Mouse (Mus musculus) intestine, postnatal 0 days (tissue): ENCODE measurements around the gene Timm22. TPM values are rescaled to one million over a fixed set of nuclear protein-coding genes. Genes with fewer than 3 reads are reported as not detected.

Source experiments
- ATAC-seq: fragments of 200-750 bp; cut with Nextera tagmentation; 2 replicates; pipeline ENCODE4 v1.8.0; 2017; ENCODE audit warnings: mild to moderate bottlenecking, moderate TSS enrichment, moderate library complexity
- H3K27ac ChIP-seq: fragments of 300-500 bp; sonication (generic); 2 replicates; pipeline ENCODE4 v1.5.1; 2014; ENCODE audit warnings: mild to moderate bottlenecking, low read depth, low read length, moderate library complexity
- H3K27me3 ChIP-seq: fragments of 300-500 bp; sonication (generic); replicated peaks from 2 replicates; pipeline ENCODE4 v1.6.1; 2014; ENCODE audit warnings: low read length, mixed read lengths; ENCODE audit not compliant: control insufficient read depth, insufficient read depth
- H3K36me3 ChIP-seq: fragments of 300-500 bp; sonication (generic); 2 replicates; pipeline ENCODE4 v1.6.1; 2014; ENCODE audit warnings: mild to moderate bottlenecking, moderate library complexity; ENCODE audit not compliant: control insufficient read depth, insufficient read depth
- H3K4me1 ChIP-seq: fragments of 300-500 bp; sonication (generic); replicated peaks from 2 replicates; pipeline ENCODE4 v1.6.1; 2014; ENCODE audit warnings: antibody characterized with exemption, low read length, mixed read lengths; ENCODE audit not compliant: control insufficient read depth, insufficient read depth
- H3K4me2 ChIP-seq: fragments of 300-500 bp; sonication (generic); replicated peaks from 2 replicates; pipeline ENCODE4 v1.6.1; 2014; ENCODE audit warnings: low read depth, mild to moderate bottlenecking, moderate library complexity
- H3K4me3 ChIP-seq: fragments of 300-500 bp; sonication (generic); 2 replicates; pipeline ENCODE4 v1.5.1; 2014; ENCODE audit warnings: low read depth, low read length
- H3K9ac ChIP-seq: fragments of 300-500 bp; sonication (generic); 2 replicates; pipeline ENCODE4 v1.6.1; 2014; ENCODE audit warnings: mild to moderate bottlenecking, low read depth, low read length
- H3K9me3 ChIP-seq: fragments of 300-500 bp; sonication (generic); 2 replicates; pipeline ENCODE4 v1.6.1; 2016; ENCODE audit warnings: mixed run types; ENCODE audit not compliant: control insufficient read depth
- CTCF ChIP-seq: sonication (generic); IDR thresholded peaks from 2 replicates; pipeline ENCODE4 v1.5.1; 2016; ENCODE audit warnings: low read depth, mild to moderate bottlenecking, control low read depth, antibody characterized with exemption, moderate library complexity
- WGBS: fragments of 180-500 bp; shearing (Covaris S2); extraction: QIAGEN DNeasy Blood & Tissue Kit; methylation state at CpG from one replicate; pipeline ENCODE4 v1.1.7; 2014; 5-methylcytosine and 5-hydroxymethylcytosine counted together
- polyA plus RNA-seq: library from polyadenylated mRNA; unstranded; fragments of >200 nt; fragmentation: Nextera tagmentation; extraction: Ambion mirVana; gene quantifications from 2 replicates; pipeline ENCODE4 v1.2.1, GENCODE M21; 2015

Gene Timm22
- polyA plus RNA-seq, 1 experiment from 2014 or later: 95.2 TPM

- H3K9ac ChIP-seq: no peak overlapping the region
- H3K4me3 ChIP-seq: no peak overlapping the region
- H3K9me3 ChIP-seq: no peaks in the 10 kb centered on the region
- H3K4me1 ChIP-seq: no peaks in the 10 kb centered on the region
- no peak overlapping the region for H3K4me2 ChIP-seq
- 85% methylated on average over 4 of the region's 4 CpGs for WGBS
- ATAC-seq: no peak
- no peak for TF ChIP-seq CTCF
- no peaks in the 10 kb centered on the region for H3K36me3 ChIP-seq
- no peaks in the 10 kb centered on the region for H3K27me3 ChIP-seq
- no peak overlapping the region for H3K27ac ChIP-seq
Measured at GRCm38 (mm10) chr11:76385017-76385416, 21.7 kb upstream of the Timm22 start.

DNA sequence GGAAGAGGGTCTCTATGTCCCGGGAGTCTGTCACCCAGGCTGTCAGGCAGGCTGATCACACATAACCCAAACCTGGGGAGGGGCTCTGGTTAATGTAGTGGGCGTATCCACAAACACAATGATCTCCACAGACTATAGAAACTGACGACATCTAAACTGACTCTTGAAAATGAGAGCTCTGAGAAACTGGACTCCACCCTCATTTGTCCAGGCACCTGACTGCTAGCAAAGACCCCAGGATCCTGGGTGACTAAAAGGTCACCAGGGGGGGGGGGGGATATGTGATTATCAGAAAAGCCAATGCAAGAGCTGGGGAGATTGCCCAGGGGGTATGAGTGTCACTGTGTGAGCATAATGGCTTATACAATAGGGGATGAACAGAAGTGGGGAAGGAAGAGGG lies 21.0 kb upstream of the Timm22 start:
- H3K36me3 ChIP-seq: no peaks in the 10 kb centered on the region
- H3K27me3 ChIP-seq: no peaks in the 10 kb centered on the region
- no peak for TF ChIP-seq CTCF
- no peak overlapping the region for H3K27ac ChIP-seq
- no peaks in the 10 kb centered on the region for H3K9me3 ChIP-seq
- no peak overlapping the region for H3K4me2 ChIP-seq
- H3K9ac ChIP-seq: no peak overlapping the region
- no peaks in the 10 kb centered on the region for H3K4me1 ChIP-seq
- H3K4me3 ChIP-seq: no peak overlapping the region
- 65% methylated on average over 3 of the region's 3 CpGs for WGBS
- no peak for ATAC-seq

- Histone ChIP-seq H3K9ac (no peak overlapping the region), H3K4me1 (no peaks in the 10 kb centered on the region), H3K27ac (no peak overlapping the region), H3K36me3 (no peaks in the 10 kb centered on the region), H3K9me3 (no peaks in the 10 kb centered on the region), H3K4me2 (no peak overlapping the region), H3K27me3 (no peaks in the 10 kb centered on the region), H3K4me3 (no peak overlapping the region)
- ATAC-seq: no peak
- TF ChIP-seq CTCF: peak; percentile 52
- WGBS: 90% methylated on average over 1 of the region's 1 CpGs
Measured at GRCm38 (mm10) chr11:76387097-76387496, 19.7 kb upstream of the Timm22 start.

DNA sequence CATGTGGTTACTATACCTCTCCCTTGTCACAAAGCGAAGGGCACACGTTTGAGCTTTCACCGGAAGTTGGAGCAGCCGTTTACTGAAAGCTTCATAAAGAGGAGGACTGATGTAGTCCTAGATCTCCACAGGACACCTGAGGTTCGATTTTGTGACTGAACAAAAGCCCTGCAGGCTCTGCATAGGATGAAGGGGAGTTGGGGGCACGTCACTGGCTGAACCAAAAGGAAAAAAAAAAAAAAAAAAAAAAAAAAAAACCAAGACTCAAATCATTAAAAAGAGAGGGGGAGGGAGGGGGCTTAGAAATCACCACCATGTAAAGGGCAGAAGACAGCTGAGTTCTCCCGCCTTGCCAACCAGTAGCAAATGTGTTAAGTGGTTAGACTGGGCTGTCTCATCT lies 18.0 kb upstream of the Timm22 start:
- H3K36me3 ChIP-seq: no peaks in the 10 kb centered on the region
- H3K9ac ChIP-seq: no peak overlapping the region
- no peaks in the 10 kb centered on the region for H3K9me3 ChIP-seq
- WGBS: 36% methylated on average over 7 of the region's 7 CpGs
- H3K27me3 ChIP-seq: no peaks in the 10 kb centered on the region
- no peak for ATAC-seq
- H3K4me3 ChIP-seq: no peak overlapping the region
- no peak for TF ChIP-seq CTCF
- no peak overlapping the region for H3K27ac ChIP-seq
- H3K4me1 ChIP-seq: no peaks in the 10 kb centered on the region
- H3K4me2 ChIP-seq: peak overlapping the region; percentile 41; the same call in 1 of the 2 replicates

- no peak for TF ChIP-seq CTCF
- no peak overlapping the region for H3K27ac ChIP-seq
Measured at GRCm38 (mm10) chr11:76392532-76392931, 14.2 kb upstream of the Timm22 start.

GRCm38 (mm10) chr11:76392996-76393395 lies 13.8 kb upstream of the Timm22 start:
- Histone ChIP-seq H3K4me1 (no peaks in the 10 kb centered on the region), H3K9ac (no peak overlapping the region), H3K27me3 (no peaks in the 10 kb centered on the region), H3K9me3 (no peaks in the 10 kb centered on the region), H3K36me3 (no peaks in the 10 kb centered on the region), H3K4me3 (no peak overlapping the region), H3K4me2 (no peak overlapping the region), H3K27ac (no peak overlapping the region)
- TF ChIP-seq CTCF: no peak
- 64% methylated on average over 11 of the region's 11 CpGs for WGBS
- ATAC-seq: 0 out of 2 replicates have a peak, but pooled peaks have one; percentile 22

More at GRCm38 (mm10) chr11:76392532-76392931, 14.2 kb upstream of the Timm22 start:
- H3K9me3 ChIP-seq: no peaks in the 10 kb centered on the region
- no peak overlapping the region for H3K4me3 ChIP-seq
- no peaks in the 10 kb centered on the region for H3K4me1 ChIP-seq
- no peaks in the 10 kb centered on the region for H3K36me3 ChIP-seq
- H3K4me2 ChIP-seq: no peak overlapping the region
- no peak for ATAC-seq
- WGBS: 84% methylated on average over 7 of the region's 7 CpGs
- no peak overlapping the region for H3K9ac ChIP-seq
- H3K27me3 ChIP-seq: no peaks in the 10 kb centered on the region
